Comparison of ENCODE assay signal across 19 mouse cellular contexts in genomic region chr5:131946801-131947200, GRCm38 (mm10).
A peak's percentile ranks its signal among the peaks of the same experiment; 100 is the strongest.
DNase-seq lines count a peak whose midpoint lies in the region; ATAC-seq lines count a peak whose summit lies in the region.
"Had no signal": no experiment of that assay in that cellular context is flagged by ENCODE, and none has a peak within 500 bp of the region (broad histone marks: within the 10 kb centered on the region; RNA-seq: fewer than 3 reads in every experiment).

No protein-coding gene starts in this region.

- H3K27ac ChIP-seq in midbrain, embryonic 11.5 days (ENCODE audit: low read depth, low read length) = no peak overlapping the region
- no peak overlapping the region for H3K27ac ChIP-seq in midbrain, embryonic 16.5 days (ENCODE audit: low read length)
- no peak overlapping the region for H3K27ac ChIP-seq in embryonic facial prominence, embryonic 10.5 days (replicated peaks)
- H3K27ac ChIP-seq in limb, embryonic 11.5 days (replicated peaks; ENCODE audit: low read depth, low read length) = no peak overlapping the region; the same call in 1 of the 2 replicates
- no peak overlapping the region for H3K27ac ChIP-seq in forebrain, embryonic 11.5 days (ENCODE audit: low read depth, low read length)
- H3K27ac ChIP-seq: embryonic facial prominence, embryonic 12.5 days; forebrain, embryonic 12.5 days; heart, adult 2 months had no signal

- no peaks in the 10 kb centered on the region for H3K27me3 ChIP-seq in midbrain, embryonic 11.5 days (ENCODE audit: control insufficient read depth, insufficient read depth, low read length)
- H3K27me3 ChIP-seq in midbrain, embryonic 16.5 days (ENCODE audit: control insufficient read depth, insufficient read depth, low read depth, low read length) = no peaks in the 10 kb centered on the region
- no peaks in the 10 kb centered on the region for H3K27me3 ChIP-seq in embryonic facial prominence, embryonic 10.5 days (replicated peaks; ENCODE audit: low read depth, poor library complexity, severe bottlenecking)
- no peaks in the 10 kb centered on the region for H3K27me3 ChIP-seq in limb, embryonic 11.5 days (ENCODE audit: control insufficient read depth, insufficient read depth, low read length)
- no peaks in the 10 kb centered on the region for H3K27me3 ChIP-seq in forebrain, embryonic 11.5 days (ENCODE audit: control insufficient read depth, insufficient read depth, low read length)
- H3K27me3 ChIP-seq: CH12.LX; embryonic facial prominence, embryonic 12.5 days; heart, embryonic 12.5 days had no signal

- WGBS in midbrain, embryonic 11.5 days = 82% methylated on average over 5 of the region's 5 CpGs
- WGBS in midbrain, embryonic 16.5 days = 87% methylated on average over 5 of the region's 5 CpGs
- WGBS in embryonic facial prominence, embryonic 10.5 days = 53% methylated on average over 5 of the region's 5 CpGs
- 13% methylated on average over 5 of the region's 5 CpGs for WGBS in limb, embryonic 11.5 days
- WGBS in forebrain, embryonic 11.5 days = 85% methylated on average over 5 of the region's 5 CpGs

- peak; percentile 79 for DNase-seq in midbrain, embryonic 11.5 days (ENCODE audit: low spot score, missing footprints)
- DNase-seq in embryonic facial prominence, embryonic 10.5 days (ENCODE audit: low spot score) = peak; percentile 63
- peak; percentile 76 for DNase-seq in limb, embryonic 11.5 days (ENCODE audit: low spot score)
- no peak for DNase-seq in forebrain, embryonic 11.5 days (ENCODE audit: low spot score)
- DNase-seq in urinary bladder, adult 18-20 months (ENCODE audit: low spot score in 2 of 2) = no peak
- DNase-seq: adrenal gland, adult 2 months; adrenal gland, postnatal 25 days; cerebellum, adult 2 months; cerebellum, postnatal 10 days; gastrocnemius, postnatal 14 days; heart, adult 2 months had no signal

- peaks cover 19% of the 10 kb centered on the region; the same call in 1 of the 2 replicates for H3K4me1 ChIP-seq in midbrain, embryonic 11.5 days (ENCODE audit: control insufficient read depth, insufficient read depth, low read length)
- H3K4me1 ChIP-seq in midbrain, embryonic 16.5 days (ENCODE audit: control insufficient read depth, insufficient read depth, low read length) = peaks cover 12% of the 10 kb centered on the region
- peaks cover 56% of the 10 kb centered on the region for H3K4me1 ChIP-seq in embryonic facial prominence, embryonic 10.5 days
- H3K4me1 ChIP-seq in limb, embryonic 11.5 days (ENCODE audit: control insufficient read depth, insufficient read depth, low read length) = peaks cover 34% of the 10 kb centered on the region
- H3K4me1 ChIP-seq in forebrain, embryonic 11.5 days (replicated peaks; ENCODE audit: control insufficient read depth, insufficient read depth, low read length) = peaks cover 7% of the 10 kb centered on the region

- H3K9ac ChIP-seq in midbrain, embryonic 11.5 days (ENCODE audit: low read length) = no peak overlapping the region
- H3K9ac ChIP-seq in midbrain, embryonic 16.5 days (ENCODE audit: low read depth, low read length) = no peak overlapping the region
- no peak overlapping the region for H3K9ac ChIP-seq in limb, embryonic 11.5 days (ENCODE audit: low read length)
- no peak overlapping the region for H3K9ac ChIP-seq in forebrain, embryonic 11.5 days (ENCODE audit: low read length)
- H3K9ac ChIP-seq: embryonic facial prominence, embryonic 12.5 days; forebrain, embryonic 12.5 days; heart, embryonic 12.5 days had no signal

- ATAC-seq in midbrain, embryonic 11.5 days (ENCODE audit: low FRiP score) = no peak
- no peak for ATAC-seq in midbrain, embryonic 16.5 days
- ATAC-seq in limb, embryonic 11.5 days (ENCODE audit: insufficient number of reproducible peaks, low FRiP score, low TSS enrichment, low read depth) = peak; percentile 67; the same call in 1 of the 2 replicates
- no peak for ATAC-seq in forebrain, embryonic 11.5 days (replicated peaks; ENCODE audit: low FRiP score)
- ATAC-seq: forebrain, embryonic 16.5 days; hindbrain, embryonic 16.5 days; inflammation-experienced regulatory T-cells, adult 6 months had no signal

- no peak overlapping the region for H3K4me3 ChIP-seq in midbrain, embryonic 11.5 days (ENCODE audit: low read depth, low read length)
- H3K4me3 ChIP-seq in midbrain, embryonic 16.5 days (ENCODE audit: low read depth, low read length) = no peak overlapping the region
- H3K4me3 ChIP-seq in embryonic facial prominence, embryonic 10.5 days = no peak overlapping the region
- H3K4me3 ChIP-seq in limb, embryonic 11.5 days (ENCODE audit: low read depth, low read length) = no peak overlapping the region
- no peak overlapping the region for H3K4me3 ChIP-seq in forebrain, embryonic 11.5 days (ENCODE audit: low read depth, low read length)
- H3K4me3 ChIP-seq: embryonic facial prominence, embryonic 12.5 days; forebrain, embryonic 12.5 days; heart, adult 2 months; heart, embryonic 12.5 days had no signal

- H3K9me3 ChIP-seq in midbrain, embryonic 11.5 days (ENCODE audit: control insufficient read depth, low read length) = no peaks in the 10 kb centered on the region
- H3K9me3 ChIP-seq in midbrain, embryonic 16.5 days (replicated peaks; ENCODE audit: control insufficient read depth, low read length, poor library complexity, severe bottlenecking) = no peaks in the 10 kb centered on the region
- no peaks in the 10 kb centered on the region for H3K9me3 ChIP-seq in embryonic facial prominence, embryonic 10.5 days
- H3K9me3 ChIP-seq in limb, embryonic 11.5 days (ENCODE audit: control insufficient read depth, low read length) = no peaks in the 10 kb centered on the region
- no peaks in the 10 kb centered on the region for H3K9me3 ChIP-seq in forebrain, embryonic 11.5 days (ENCODE audit: control insufficient read depth, low read length)
- H3K9me3 ChIP-seq: embryonic facial prominence, embryonic 12.5 days; forebrain, embryonic 12.5 days had no signal

- no peaks in the 10 kb centered on the region for H3K36me3 ChIP-seq in midbrain, embryonic 11.5 days (ENCODE audit: control insufficient read depth, insufficient read depth, low read length)
- no peaks in the 10 kb centered on the region for H3K36me3 ChIP-seq in midbrain, embryonic 16.5 days (ENCODE audit: control insufficient read depth, insufficient read depth, low read length)
- no peaks in the 10 kb centered on the region for H3K36me3 ChIP-seq in embryonic facial prominence, embryonic 10.5 days (replicated peaks)
- no peaks in the 10 kb centered on the region for H3K36me3 ChIP-seq in limb, embryonic 11.5 days (ENCODE audit: control insufficient read depth, insufficient read depth, low read length)
- H3K36me3 ChIP-seq in forebrain, embryonic 11.5 days (ENCODE audit: control insufficient read depth, insufficient read depth, low read length) = no peaks in the 10 kb centered on the region
- H3K36me3 ChIP-seq: embryonic facial prominence, embryonic 12.5 days; forebrain, embryonic 12.5 days; heart, embryonic 12.5 days had no signal

- H3K4me2 ChIP-seq in midbrain, embryonic 11.5 days = no peak overlapping the region
- no peak overlapping the region for H3K4me2 ChIP-seq in midbrain, embryonic 16.5 days (ENCODE audit: low read length)
- H3K4me2 ChIP-seq in limb, embryonic 11.5 days (ENCODE audit: low read depth, severe bottlenecking) = no peak overlapping the region
- H3K4me2 ChIP-seq in forebrain, embryonic 11.5 days (ENCODE audit: low read depth, low read length, severe bottlenecking) = no peak overlapping the region
- H3K4me2 ChIP-seq: embryonic facial prominence, embryonic 12.5 days; forebrain, embryonic 12.5 days; heart, embryonic 12.5 days had no signal

Comparison
In these comparisons a context has a peak if more than half of its experiments do, and no peak if none do; other contexts are left out.
1. DNase-seq: peak in midbrain, embryonic 11.5 days (single experiment), embryonic facial prominence, embryonic 10.5 days (single experiment) and limb, embryonic 11.5 days (single experiment); none in forebrain, embryonic 11.5 days (single experiment) and urinary bladder, adult 18-20 months (0 of 2).